Mouse (Mus musculus): ENCODE measurements around the gene Phkg1. TPM values are rescaled to one million over a fixed set of nuclear protein-coding genes. Genes with fewer than 3 reads are reported as not detected.

The Phkg1 gene
- total RNA-seq (2023) = under 1 TPM in 1 of 2 experiments, not detected in 1; 0.56 TPM

GRCm38 (mm10) chr5:129898449-129898848 is at the start of gene Phkg1:
Gene Phkg1, minus strand, starts transcription at chr5:129898549.

GRCm38 (mm10) chr5:129941495-129942045 is 43.2 kb upstream of the Phkg1 start, which contains the start of gene Vkorc1l1:
Gene Vkorc1l1, plus strand, starts transcription at chr5:129941970.

GRCm38 (mm10) chr5:129908242-129908965 is 10.1 kb upstream of the Phkg1 start, which contains the start of gene Nupr1l:
Gene Nupr1l, plus strand, starts transcription at chr5:129908540.

DNA sequence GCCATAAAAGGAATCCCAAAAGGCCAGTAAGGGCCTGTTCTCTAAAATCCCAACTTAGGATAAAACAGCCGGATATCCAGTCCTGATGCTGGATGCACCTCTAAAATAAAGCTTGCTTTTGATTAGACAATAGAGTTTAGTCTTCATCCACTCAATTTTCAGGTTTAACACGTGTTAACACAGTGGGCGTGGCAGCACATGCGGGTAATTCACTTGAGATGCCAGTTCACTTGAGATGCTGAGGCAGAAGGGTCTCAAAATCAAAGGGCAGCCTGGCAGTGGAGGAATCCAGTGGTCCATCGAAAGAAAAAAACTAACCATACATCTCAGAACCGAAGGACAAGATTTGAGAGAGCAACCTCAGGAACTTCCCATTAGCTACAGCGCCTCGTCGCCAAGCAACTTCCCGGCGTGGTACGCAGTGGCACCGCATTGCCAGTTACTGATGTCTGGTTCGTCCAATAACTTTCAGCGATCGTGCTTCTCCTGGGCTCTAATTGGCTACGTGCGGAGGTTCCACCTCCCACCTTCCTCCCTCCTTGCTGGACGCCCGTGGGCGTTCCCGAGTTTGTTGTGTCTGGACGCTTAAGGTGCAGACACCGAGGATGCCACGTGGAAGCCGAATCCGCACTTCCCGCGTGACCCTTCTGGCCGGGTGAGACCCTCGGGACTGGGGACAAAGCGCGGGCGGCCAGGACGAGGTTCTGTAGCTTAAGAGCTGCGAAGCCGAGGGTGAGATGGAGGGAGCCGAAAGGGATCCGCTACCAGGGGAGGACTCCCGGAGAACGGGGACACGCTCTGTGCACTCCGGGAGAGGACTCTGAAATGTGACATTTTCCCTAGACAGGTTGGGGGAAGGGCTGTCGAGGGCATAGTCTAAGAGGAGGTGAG is 2.9 kb downstream of the Phkg1 start, which contains the start of gene Zbed5:
Zbed5 (plus strand) TSS at position 526 of the 891 bp plus-strand sequence.

GRCm38 (mm10) chr5:129886911-129887636 is 11.3 kb downstream of the Phkg1 start, which contains the start of gene Chchd2:
Gene Chchd2, minus strand, starts transcription at chr5:129887470.

DNA sequence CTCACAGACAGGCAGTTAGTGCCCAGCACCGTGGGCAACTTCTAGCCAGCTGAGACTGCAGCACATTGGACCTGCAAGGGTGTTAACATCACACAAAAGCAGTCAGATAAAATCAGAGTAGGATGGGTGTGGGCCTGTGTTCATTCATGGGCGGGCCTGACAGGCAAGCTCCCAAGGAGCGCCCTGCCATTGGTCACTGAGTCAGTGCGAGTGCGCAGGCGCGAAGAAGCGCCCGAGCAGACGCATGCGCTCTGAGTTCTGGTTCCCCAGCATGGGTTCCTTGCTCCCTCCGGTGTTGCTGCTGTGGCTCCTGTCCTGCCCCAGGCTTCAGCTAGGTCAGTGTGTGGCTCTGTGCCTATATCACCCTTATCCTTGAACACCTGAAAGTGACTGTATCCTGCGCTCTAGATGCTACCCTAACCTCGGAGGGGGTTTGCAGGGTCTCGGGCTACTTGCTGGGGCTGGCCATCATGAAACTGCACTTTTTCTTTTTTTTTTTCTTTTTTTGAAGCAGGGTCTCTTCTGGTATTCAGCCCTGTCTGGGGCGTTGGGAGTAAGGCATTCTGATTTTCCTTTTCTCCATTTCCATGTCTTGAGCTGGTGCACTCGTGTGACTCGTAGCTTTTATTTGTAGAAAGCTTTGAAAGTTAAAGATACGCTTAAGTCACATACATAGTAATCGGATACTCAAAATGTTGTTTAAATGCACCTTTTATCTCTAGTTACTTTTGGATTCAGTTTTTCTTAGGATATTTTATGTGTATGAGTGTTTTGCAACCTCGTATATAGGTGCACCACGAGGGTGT is 51.4 kb downstream of the Phkg1 start, which contains the start of gene Sumf2:
Sumf2 (plus strand) TSS at position 235 of the 806 bp plus-strand sequence.

Other genes starting within 250 kb of the Phkg1 start
- 1 to 10 TPM; 2.7 to 2.8 TPM for gene Zfp11, start 228.4 kb downstream of the Phkg1 start, total RNA-seq (2023)
- not detected for gene Sept14, start 190.0 kb downstream of the Phkg1 start, total RNA-seq (2023)
- gene Mrps17, start 183.1 kb downstream of the Phkg1 start, total RNA-seq (2023) = 10 to 100 TPM; 40.7 to 54.2 TPM
- gene Nipsnap2, start 173.5 kb downstream of the Phkg1 start, total RNA-seq (2023) = 10 to 100 TPM; 31.0 to 40.7 TPM
- 10 to 100 TPM; 12.8 to 15.9 TPM for gene Psph, start 111.1 kb downstream of the Phkg1 start, total RNA-seq (2023)
- 10 to 100 TPM; 10.2 to 13.9 TPM for gene Sumf2, start 51.6 kb downstream of the Phkg1 start, total RNA-seq (2023)
- gene Chchd2, start 11.1 kb downstream of the Phkg1 start, total RNA-seq (2023) = 100 to 1,000 TPM; 139 to 157 TPM
- gene Zbed5, start 2.8 kb downstream of the Phkg1 start, total RNA-seq (2023) = 1 to 10 TPM; 1.1 to 3.3 TPM
- 1 to 10 TPM in 1 of 2 experiments, under 1 TPM in 1; 0.59 to 4.9 TPM for gene Nupr1l, start 10.0 kb upstream of the Phkg1 start, total RNA-seq (2023)
- 10 to 100 TPM; 13.8 to 15.7 TPM for gene Vkorc1l1, start 43.4 kb upstream of the Phkg1 start, total RNA-seq (2023)
- gene Gusb, start 104.5 kb upstream of the Phkg1 start, total RNA-seq (2023) = 10 to 100 TPM; 34.8 to 40.1 TPM
- gene Asl, start 130.7 kb upstream of the Phkg1 start, total RNA-seq (2023) = 10 to 100 TPM; 14.1 to 14.3 TPM
- 10 to 100 TPM; 21.0 to 27.9 TPM for gene Crcp, start 130.7 kb upstream of the Phkg1 start, total RNA-seq (2023)
- gene Tpst1, start 174.8 kb upstream of the Phkg1 start, total RNA-seq (2023) = 10 to 100 TPM; 35.5 to 46.5 TPM
- gene Kctd7, start 246.3 kb upstream of the Phkg1 start, total RNA-seq (2023) = 1 to 10 TPM; 4.4 to 4.6 TPM

Data from B cell, adult 67 days (primary cell).